Mouse (Mus musculus) kidney, postnatal 4 days (tissue): Measurements from ENCODE around the gene Cacnb2.
"Not testable (repeated sequence)": the region's sequence is repeated elsewhere in the genome, so short reads cannot be mapped to it uniquely, and the experiment has no call there.

Experiments used
- DNase-seq, 2 experiments: peaks; one replicate each; pipeline ENCODE4 v3.0.0; 2021; ENCODE audit warnings: mixed read lengths in 2 of 2

Cacnb2 gene

DNA sequence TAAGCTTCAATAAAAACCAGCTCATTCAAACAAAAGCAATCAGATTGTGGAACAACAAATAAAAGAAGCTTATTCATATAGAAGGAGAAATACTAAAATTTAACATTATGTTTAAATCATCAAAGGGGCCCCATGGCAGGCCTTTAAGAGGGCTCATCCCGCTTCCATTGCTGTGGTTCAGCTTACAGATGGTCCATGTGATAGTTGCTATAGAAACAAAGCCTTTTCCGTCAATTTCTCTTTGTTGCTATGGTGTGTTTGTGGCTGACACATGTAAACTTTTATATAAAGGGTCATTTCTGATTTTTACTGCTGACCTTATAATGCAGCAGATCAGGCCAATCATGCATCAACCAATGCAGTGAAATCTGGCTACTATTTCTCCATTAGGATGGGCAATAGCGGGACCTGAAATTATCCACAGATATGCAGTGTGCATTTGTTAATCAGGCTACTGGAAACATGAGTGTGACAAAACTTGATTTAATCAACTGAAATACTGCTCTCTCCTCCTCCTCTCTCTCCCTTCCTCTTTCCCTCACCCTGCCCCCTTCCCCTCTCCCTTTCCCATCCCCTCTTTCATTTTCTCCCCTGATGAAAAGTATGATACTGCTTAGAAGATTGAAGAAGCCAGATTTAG, 54.4 kb downstream of the Cacnb2 start:
- no peak for DNase-seq

- peak in 1 of 2 experiments; percentile 6 for DNase-seq
These were observed 62.3 kb downstream of the Cacnb2 start for GRCm38 (mm10) chr2:14665213-14665612.

- DNase-seq, result no peak
These were observed 69.2 kb downstream of the Cacnb2 start for GRCm38 (mm10) chr2:14672117-14672516.

- DNase-seq, result peak; percentile 58 to 65
These were observed 74.1 kb downstream of the Cacnb2 start for GRCm38 (mm10) chr2:14676885-14677516.

DNA sequence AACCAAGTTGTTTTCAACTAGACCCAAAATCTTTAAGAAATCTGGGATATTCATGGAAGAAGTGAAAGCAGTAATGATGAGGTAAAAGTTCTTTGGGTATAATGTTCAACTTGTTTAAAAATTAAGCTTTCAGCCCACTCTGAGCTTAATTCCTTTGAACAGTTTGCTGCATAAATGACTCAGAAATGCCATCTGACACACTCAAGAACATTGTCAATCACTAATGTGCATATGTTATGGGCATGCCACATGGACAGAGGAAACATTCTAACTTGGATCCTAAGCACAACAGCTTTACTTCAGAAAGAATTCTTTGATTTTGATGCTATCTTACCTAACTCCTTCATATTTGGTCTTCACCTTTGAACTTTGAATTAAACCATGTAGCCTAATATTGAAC, 81.3 kb downstream of the Cacnb2 start:
- DNase-seq, result no peak

- peak; percentile 14 to 33 for DNase-seq
These were observed 100.2 kb downstream of the Cacnb2 start for GRCm38 (mm10) chr2:14702973-14703645.

DNA sequence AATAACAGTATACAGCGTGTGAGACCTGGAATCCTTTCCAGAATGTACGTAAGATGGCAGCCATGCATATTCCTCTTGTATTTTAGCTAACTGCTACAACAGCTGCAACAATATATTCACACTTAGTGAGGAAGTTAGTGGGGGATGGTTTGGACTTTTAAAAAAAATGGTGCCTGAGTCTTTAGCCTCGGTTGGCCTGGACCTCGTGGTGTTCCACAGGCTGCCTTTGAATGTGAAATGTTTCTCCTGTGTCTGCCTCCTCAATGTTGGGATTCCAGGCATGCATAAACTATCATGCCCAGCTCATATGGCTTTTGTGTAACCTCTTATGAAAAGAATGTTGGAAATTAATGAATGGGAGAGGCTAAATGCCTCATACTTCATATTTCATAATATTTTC, 100.8 kb downstream of the Cacnb2 start:
- DNase-seq, result no peak

DNA sequence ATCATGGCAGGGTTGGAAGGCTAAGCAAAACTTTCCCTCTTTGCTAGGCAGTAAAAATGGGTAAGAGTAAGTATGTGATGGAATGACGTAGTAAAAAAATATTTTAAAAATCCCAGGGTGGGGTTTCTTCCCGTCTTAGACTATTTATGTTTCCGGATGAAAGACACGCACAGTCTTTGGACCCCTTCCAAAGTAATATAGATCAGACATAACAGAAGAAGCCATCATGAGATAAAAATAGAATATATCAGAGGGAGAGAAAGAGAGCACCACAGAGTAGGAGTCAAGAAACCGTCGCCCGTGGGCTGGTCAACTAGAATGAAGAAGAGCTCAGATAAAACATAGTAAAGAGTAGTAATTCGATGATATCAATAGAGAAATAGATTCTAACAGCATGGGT, 107.4 kb downstream of the Cacnb2 start:
- no peak for DNase-seq

GRCm38 (mm10) chr2:14711751-14712150, 108.9 kb downstream of the Cacnb2 start:
- peak in 1 of 2 experiments; percentile 6 for DNase-seq

GRCm38 (mm10) chr2:14713049-14713448, 110.2 kb downstream of the Cacnb2 start:
- no peak for DNase-seq

DNA sequence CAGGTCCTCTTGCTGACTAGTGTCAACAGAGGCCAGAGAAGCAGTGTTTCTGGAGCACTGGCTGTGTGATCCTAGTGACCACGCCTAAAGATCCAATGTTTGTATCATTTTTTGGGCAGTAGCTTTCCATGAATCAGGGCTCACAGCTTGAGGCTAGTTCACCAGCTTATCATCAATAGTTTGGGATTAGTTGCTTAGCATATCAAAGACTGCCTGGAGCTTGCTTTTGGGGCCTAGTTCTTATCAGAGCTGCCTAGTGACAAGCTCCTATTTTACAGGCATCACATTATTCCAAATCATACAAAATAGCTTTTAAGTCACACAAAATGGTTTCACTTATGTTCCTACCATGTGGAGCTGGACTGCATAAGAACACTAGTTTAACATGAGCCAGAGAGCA, 113.8 kb downstream of the Cacnb2 start:
- DNase-seq, result no peak

DNA sequence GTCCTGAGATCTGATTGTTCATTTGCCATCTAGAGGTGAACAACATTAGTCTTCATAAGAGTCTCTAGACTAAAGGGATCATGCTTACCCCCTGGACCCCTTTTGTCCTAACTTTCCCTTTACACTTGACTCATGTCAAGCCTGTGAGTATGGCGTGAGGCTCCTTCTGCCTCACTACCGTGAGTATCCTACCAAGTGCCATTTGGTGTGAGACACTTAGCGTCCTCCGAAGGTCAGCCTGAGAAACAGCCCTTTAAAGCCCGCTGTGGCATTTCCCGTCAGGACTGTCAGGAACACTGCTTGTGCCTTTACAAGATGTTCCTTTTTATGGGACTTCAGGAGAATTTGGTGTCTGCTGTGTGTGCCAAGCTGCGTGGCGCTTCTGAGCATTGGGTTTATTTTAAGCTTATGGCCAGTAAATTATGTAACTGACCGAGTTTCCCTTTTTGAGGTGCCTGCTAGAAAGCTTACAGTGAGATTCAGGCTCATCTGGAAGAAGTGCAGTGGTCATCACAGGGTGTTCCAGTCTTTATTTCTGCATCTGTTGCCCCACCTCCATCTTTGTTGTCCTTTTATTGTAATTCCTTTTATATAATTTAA, 116.3 kb downstream of the Cacnb2 start:
- DNase-seq, result no peak

DNA sequence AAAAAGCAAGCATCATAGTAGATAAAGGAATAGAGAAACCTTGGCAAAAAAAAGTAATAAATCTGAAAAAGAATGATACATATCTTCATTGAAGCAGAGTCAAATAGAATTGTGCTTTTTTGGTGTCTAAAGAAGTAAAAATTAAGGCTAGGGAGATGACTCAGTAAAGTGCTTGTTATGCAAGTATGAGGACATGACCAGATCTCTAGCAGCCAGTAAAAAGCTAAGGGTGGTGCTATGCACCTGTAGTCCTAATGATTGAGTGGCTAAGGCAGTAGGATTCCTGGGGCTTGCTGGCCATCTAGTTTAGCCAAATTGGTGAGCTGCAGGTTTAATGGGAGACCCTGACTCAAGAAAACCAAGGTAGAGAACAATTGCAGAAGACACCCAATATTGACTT, 122.5 kb downstream of the Cacnb2 start:
- no peak for DNase-seq

DNA sequence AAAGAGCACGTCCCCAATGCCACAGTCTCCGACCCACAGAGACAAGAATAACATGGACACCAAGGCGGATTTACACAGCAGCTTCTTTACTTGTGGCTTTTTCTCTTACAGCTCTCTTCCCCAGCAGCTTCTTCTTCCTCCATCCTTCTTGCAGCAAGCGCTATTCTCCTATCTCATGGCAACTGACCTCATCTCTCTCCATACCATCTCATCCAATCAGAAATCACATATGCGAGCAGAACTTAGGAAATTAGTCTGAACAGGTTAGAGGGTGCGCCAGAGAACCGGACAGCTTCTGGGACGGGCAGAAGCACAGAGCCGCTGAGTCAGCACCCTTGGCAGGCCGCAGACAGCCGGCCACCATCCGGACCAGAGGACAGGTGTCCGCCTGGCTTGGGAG, 123.7 kb downstream of the Cacnb2 start:
- not testable (repeated sequence) for DNase-seq

DNA sequence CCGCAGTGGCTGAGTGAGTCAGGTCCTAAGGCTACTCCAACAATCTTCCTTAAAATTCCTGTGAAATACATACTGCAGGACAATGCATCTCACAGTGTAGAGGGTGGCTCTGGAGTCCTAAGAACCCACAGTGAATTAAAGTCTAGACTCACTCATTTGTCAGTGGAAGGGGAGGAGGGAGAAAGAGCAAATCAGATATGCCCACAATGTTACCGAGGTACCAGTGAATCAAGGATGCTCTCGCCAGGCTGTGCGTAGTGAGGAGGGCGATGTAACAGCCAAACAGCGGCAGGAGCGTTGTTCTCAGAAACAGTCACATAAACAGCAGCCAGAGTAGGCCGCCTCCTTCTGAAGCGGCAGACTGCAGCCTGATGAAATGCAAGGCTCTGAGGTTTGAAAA, 136.0 kb downstream of the Cacnb2 start:
- DNase-seq, result peak in 1 of 2 experiments; percentile 5

DNA sequence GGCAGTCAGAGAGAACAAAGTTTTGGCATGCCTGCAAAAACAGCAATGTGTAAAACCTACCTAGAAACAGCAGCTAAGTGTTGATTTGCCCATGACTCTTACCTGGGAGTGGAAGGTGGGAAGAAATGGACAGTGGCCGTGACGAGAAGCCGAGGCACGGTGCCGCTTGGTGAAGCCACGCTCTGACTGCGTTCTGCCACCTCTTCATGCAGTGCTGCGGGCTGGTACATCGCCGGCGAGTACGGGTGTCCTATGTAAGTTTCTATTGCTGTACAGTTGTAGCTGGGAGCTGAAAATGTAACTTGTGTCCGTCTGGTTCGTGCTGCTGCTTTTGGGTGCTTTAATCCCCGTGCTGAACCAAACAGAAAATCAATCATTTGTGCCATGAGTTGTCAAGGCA, 136.6 kb downstream of the Cacnb2 start:
- DNase-seq, result no peak

DNA sequence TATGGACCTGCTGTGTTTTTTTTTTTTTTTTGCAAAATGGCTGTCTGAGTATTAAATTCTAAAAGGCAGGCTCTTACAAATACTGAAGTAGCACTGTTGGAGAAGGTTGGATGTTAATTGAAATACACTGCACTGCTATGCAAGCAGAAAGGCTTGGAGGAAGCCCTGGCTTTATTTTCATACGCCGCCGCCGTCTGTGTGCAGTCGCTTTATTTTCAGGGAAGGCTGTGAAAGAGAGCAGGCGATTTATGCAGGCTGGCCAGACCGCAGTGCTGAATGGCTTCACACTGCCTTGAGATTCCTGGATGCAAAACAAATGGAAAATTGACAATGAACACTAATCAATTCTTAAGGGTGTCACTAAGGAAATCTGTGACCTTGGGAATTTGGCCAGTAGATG, 137.5 kb downstream of the Cacnb2 start:
- peak; percentile 26 to 30 for DNase-seq

DNA sequence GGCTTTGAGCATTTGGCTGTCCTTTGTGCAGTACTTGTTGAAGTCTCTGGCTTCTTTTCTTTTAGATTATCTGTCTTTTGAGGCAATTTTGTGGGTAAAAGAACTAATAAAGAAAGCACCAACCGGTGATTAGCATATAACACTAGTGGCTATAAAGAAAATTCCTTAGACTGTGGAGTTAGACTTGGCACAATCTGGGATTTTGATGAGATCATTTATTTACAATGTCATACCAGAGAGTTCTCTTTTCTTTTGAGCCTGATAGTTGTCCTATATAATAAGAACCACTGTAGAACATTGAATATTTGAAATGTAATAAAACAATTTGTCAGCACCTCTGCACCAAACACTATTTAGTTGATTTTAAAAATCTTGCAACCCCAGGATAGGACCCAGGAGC, 141.9 kb downstream of the Cacnb2 start:
- DNase-seq, result no peak

DNA sequence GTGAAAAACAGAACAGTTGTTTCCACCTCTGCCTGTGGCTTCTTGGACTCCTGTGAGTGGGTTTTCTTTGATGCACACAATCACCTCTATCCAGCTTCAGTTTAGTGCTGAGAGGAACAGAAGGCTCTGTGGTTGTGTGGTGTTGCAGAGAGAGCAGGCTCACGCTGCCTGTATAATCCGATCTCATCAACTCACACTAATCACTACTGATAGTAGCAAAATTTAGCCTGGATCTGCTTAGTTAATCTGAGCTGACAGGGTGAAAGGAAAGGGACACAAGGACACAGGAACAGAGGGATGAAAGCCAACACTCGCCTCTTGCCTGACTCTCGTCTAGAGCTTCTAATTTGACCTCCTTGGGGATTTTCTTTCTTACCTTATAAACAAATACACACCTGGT, 160.0 kb downstream of the Cacnb2 start:
- DNase-seq, result no peak

GRCm38 (mm10) chr2:14763931-14764330, 161.0 kb downstream of the Cacnb2 start:
- no peak for DNase-seq

DNA sequence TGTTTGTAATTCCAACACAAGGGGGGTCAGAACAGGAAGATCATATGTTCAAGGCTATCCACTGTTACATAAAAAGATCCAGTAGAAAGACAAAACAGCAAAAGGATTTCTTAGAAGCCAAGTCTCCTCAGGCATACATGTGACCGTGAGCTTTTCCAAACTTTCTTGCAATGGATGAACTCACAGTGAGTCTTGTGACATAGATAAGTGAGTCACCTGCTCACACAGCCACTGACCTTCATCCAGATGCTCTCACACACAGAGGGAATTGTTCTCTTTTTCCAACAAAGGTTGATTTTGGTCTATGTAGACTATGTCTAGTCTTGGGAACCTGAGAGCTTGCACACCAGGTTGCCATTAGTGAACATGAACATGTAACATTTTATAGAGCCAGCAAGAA, 166.6 kb downstream of the Cacnb2 start:
- no peak for DNase-seq

GRCm38 (mm10) chr2:14770635-14771034, 167.7 kb downstream of the Cacnb2 start:
- DNase-seq, result no peak

GRCm38 (mm10) chr2:14774375-14774774, 171.5 kb downstream of the Cacnb2 start:
- no peak for DNase-seq
